In the genomic region with DNA sequence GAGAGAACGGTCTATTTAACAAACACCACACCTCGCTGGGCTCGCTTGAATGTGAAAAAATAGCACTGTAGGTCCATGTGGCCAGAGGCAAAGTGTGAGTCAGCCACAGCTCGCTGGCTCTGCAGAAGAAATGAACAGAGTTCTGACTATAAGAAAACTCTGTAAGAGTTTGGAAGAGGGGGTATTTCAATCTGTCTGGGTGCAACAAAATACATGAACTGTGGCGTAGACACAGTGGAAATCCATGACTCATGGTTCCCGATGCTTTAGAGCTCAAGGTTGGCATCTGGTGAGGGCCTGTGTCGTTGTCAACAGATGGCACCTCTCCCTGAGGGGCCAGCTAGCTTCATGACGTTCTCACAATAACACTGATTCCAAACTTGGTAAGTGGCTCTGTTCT, we compare ENCODE assay signal across 13 mouse cellular contexts.
DNase-seq lines count a peak whose midpoint lies in the region.
"Had no signal": no experiment of that assay in that cellular context is flagged by ENCODE, and none has a peak within 500 bp of the region (broad histone marks: within the 10 kb centered on the region; RNA-seq: fewer than 3 reads in every experiment).

No protein-coding gene starts in this region.

- peaks cover 5% of the 10 kb centered on the region; the same call in 1 of the 2 replicates for H3K4me1 ChIP-seq in heart, embryonic 10.5 days
- H3K4me1 ChIP-seq: limb, embryonic 12.5 days; liver, embryonic 15.5 days had no signal

- H3K36me3 ChIP-seq in heart, embryonic 10.5 days = no peaks in the 10 kb centered on the region
- H3K36me3 ChIP-seq: limb, embryonic 12.5 days; liver, embryonic 15.5 days had no signal

- peak; percentile 84 for DNase-seq in heart, adult 11 months
- DNase-seq in heart, embryonic 10.5 days (ENCODE audit: low spot score) = no peak
- DNase-seq in Muller cell, postnatal 12 days (ENCODE audit: inconsistent ontology term) = peak; percentile 45
- peak; percentile 49 for DNase-seq in cerebellum, adult 11 months
- peak; percentile 48 to 52 for DNase-seq in cerebellum, postnatal 36 days
- DNase-seq in T-cell, adult 2 months (ENCODE audit: low spot score) = no peak
- no peak for DNase-seq in urinary bladder, postnatal 10 days (ENCODE audit: low spot score)
- DNase-seq: gastrocnemius, postnatal 14 days; heart, postnatal 36 days; lung, postnatal 36 days; thymus, postnatal 25 days had no signal

- H3K4me3 ChIP-seq in heart, embryonic 10.5 days = no peak overlapping the region
- H3K4me3 ChIP-seq: limb, embryonic 12.5 days; liver, embryonic 15.5 days had no signal

- H3K27me3 ChIP-seq in heart, embryonic 10.5 days (ENCODE audit: insufficient read depth, poor library complexity, severe bottlenecking) = no peaks in the 10 kb centered on the region
- H3K27me3 ChIP-seq: limb, embryonic 12.5 days; liver, embryonic 15.5 days had no signal

- no peak overlapping the region for H3K27ac ChIP-seq in heart, embryonic 10.5 days
- H3K27ac ChIP-seq: limb, embryonic 12.5 days; liver, embryonic 15.5 days had no signal

- WGBS in heart, embryonic 10.5 days = 73% methylated on average over 8 of the region's 8 CpGs

- H3K9me3 ChIP-seq in heart, embryonic 10.5 days = no peaks in the 10 kb centered on the region
- H3K9me3 ChIP-seq: limb, embryonic 12.5 days; liver, embryonic 15.5 days had no signal

Comparison
In these comparisons a context has a peak if more than half of its experiments do, and no peak if none do; other contexts are left out.
1. DNase-seq: peak in heart, adult 11 months (single experiment), Muller cell, postnatal 12 days (single experiment), cerebellum, adult 11 months (single experiment) and cerebellum, postnatal 36 days (2 of 2); none in heart, embryonic 10.5 days (single experiment), T-cell, adult 2 months (single experiment) and urinary bladder, postnatal 10 days (single experiment).